Mouse (Mus musculus) hindbrain, embryonic 12.5 days (tissue): ENCODE results near the gene Zswim5. TPM values are rescaled to one million over a fixed set of nuclear protein-coding genes. Genes with fewer than 3 reads are reported as not detected.

Source experiments
- ATAC-seq: fragments of 200-750 bp; cut with Nextera tagmentation; 2 replicates; pipeline ENCODE4 v1.8.0; 2017; ENCODE audit warnings: moderate TSS enrichment; ENCODE audit not compliant: low FRiP score
- H3K27ac ChIP-seq: fragments of 300-500 bp; sonication (generic); 2 replicates; pipeline ENCODE4 v1.5.1; 2016; ENCODE audit warnings: mild to moderate bottlenecking
- H3K27me3 ChIP-seq: fragments of 300-500 bp; sonication (generic); 2 replicates; pipeline ENCODE4 v1.6.1; 2016; ENCODE audit warnings: mild to moderate bottlenecking
- H3K36me3 ChIP-seq: fragments of 300-500 bp; sonication (generic); 2 replicates; pipeline ENCODE4 v1.6.1; 2016; ENCODE audit warnings: mild to moderate bottlenecking
- H3K4me1 ChIP-seq: fragments of 300-500 bp; sonication (generic); 2 replicates; pipeline ENCODE4 v1.6.1; 2016
- H3K4me2 ChIP-seq: fragments of 300-500 bp; sonication (generic); replicated peaks from 2 replicates; pipeline ENCODE4 v1.6.1; 2016; ENCODE audit warnings: mild to moderate bottlenecking
- H3K4me3 ChIP-seq: fragments of 300-500 bp; sonication (generic); 2 replicates; pipeline ENCODE4 v1.5.1; 2016; ENCODE audit warnings: mild to moderate bottlenecking
- H3K9ac ChIP-seq: fragments of 300-500 bp; sonication (generic); 2 replicates; pipeline ENCODE4 v1.6.1; 2016; ENCODE audit warnings: mild to moderate bottlenecking, moderate library complexity
- H3K9me3 ChIP-seq: fragments of 300-500 bp; sonication (generic); replicated peaks from 2 replicates; pipeline ENCODE4 v1.6.1; 2016; ENCODE audit warnings: mild to moderate bottlenecking
- WGBS: fragments of 180-500 bp; shearing (Covaris S2); methylation state at CpG from one replicate; pipeline ENCODE4 v1.1.7; 2016; 5-methylcytosine and 5-hydroxymethylcytosine counted together
- polyA plus RNA-seq: library from polyadenylated mRNA; unstranded; fragments of >200 nt; fragmentation: Nextera tagmentation; extraction: Ambion mirVana; gene quantifications from 2 replicates; pipeline ENCODE4 v1.2.1, GENCODE M21; 2016

Gene Zswim5
- polyA plus RNA-seq, 1 experiment from 2014 or later: 8.5 TPM

GRCm38 (mm10) chr4:116862023-116862422, 15.2 kb upstream of the Zswim5 start:
- H3K27me3 ChIP-seq: no peaks in the 10 kb centered on the region
- no peak overlapping the region; the same call in 1 of the 2 replicates for H3K9ac ChIP-seq
- no peak for ATAC-seq
- no peak overlapping the region for H3K4me3 ChIP-seq
- WGBS: 76% methylated on average over 8 of the region's 8 CpGs
- no peaks in the 10 kb centered on the region for H3K4me1 ChIP-seq
- H3K36me3 ChIP-seq: no peaks in the 10 kb centered on the region
- no peak overlapping the region for H3K4me2 ChIP-seq
- H3K27ac ChIP-seq: no peak overlapping the region
- no peaks in the 10 kb centered on the region for H3K9me3 ChIP-seq

GRCm38 (mm10) chr4:116869898-116870297, 7.3 kb upstream of the Zswim5 start:
- Histone ChIP-seq H3K27me3 (no peaks in the 10 kb centered on the region), H3K4me3 (no peak overlapping the region), H3K9me3 (no peaks in the 10 kb centered on the region), H3K9ac (no peak overlapping the region), H3K27ac (no peak overlapping the region), H3K36me3 (no peaks in the 10 kb centered on the region), H3K4me2 (no peak overlapping the region), H3K4me1 (no peaks in the 10 kb centered on the region)
- no peak for ATAC-seq
- 75% methylated on average over 3 of the region's 3 CpGs for WGBS

- WGBS: 85% methylated on average over 4 of the region's 4 CpGs
- H3K9ac ChIP-seq: no peak overlapping the region
- no peaks in the 10 kb centered on the region for H3K9me3 ChIP-seq
- H3K27ac ChIP-seq: no peak overlapping the region
- H3K27me3 ChIP-seq: no peaks in the 10 kb centered on the region
- H3K4me3 ChIP-seq: no peak overlapping the region
- H3K36me3 ChIP-seq: no peaks in the 10 kb centered on the region
- H3K4me1 ChIP-seq: peaks cover 6% of the 10 kb centered on the region; the same call in 1 of the 2 replicates
- no peak for ATAC-seq
- no peak overlapping the region for H3K4me2 ChIP-seq
Observed at GRCm38 (mm10) chr4:116874595-116874994, 2.6 kb upstream of the Zswim5 start.

- Histone ChIP-seq H3K4me2 (peak overlapping the region; percentile 68), H3K9me3 (no peaks in the 10 kb centered on the region), H3K4me3 (peak overlapping the region; percentile 71), H3K27me3 (no peaks in the 10 kb centered on the region), H3K27ac (peak overlapping the region; percentile 97), H3K9ac (peak overlapping the region; percentile 87), H3K4me1 (peaks cover 8% of the 10 kb centered on the region; the same call in 1 of the 2 replicates), H3K36me3 (no peaks in the 10 kb centered on the region)
- ATAC-seq: peak; percentile 67
- under 1% methylated on average over 15 of the region's 15 CpGs for WGBS
Observed at GRCm38 (mm10) chr4:116876630-116876994, 564 bp upstream of the Zswim5 start.

- under 1% methylated on average over 38 of the region's 57 CpGs for WGBS
- no peak for ATAC-seq
- H3K9me3 ChIP-seq: no peaks in the 10 kb centered on the region
- H3K36me3 ChIP-seq: no peaks in the 10 kb centered on the region
- peak overlapping the region; percentile 68 for H3K4me2 ChIP-seq
- H3K9ac ChIP-seq: peak overlapping the region; percentile 87
- no peaks in the 10 kb centered on the region for H3K27me3 ChIP-seq
- peak overlapping the region; percentile 71 for H3K4me3 ChIP-seq
- H3K27ac ChIP-seq: peak overlapping the region; percentile 97
- peaks cover 8% of the 10 kb centered on the region; the same call in 1 of the 2 replicates for H3K4me1 ChIP-seq
Observed at GRCm38 (mm10) chr4:116877729-116878321, 649 bp downstream of the Zswim5 start.

- Histone ChIP-seq H3K9me3 (no peaks in the 10 kb centered on the region), H3K4me1 (peaks cover 8% of the 10 kb centered on the region; the same call in 1 of the 2 replicates), H3K9ac (peak overlapping the region; percentile 87), H3K27ac (peak overlapping the region; percentile 97), H3K36me3 (no peaks in the 10 kb centered on the region), H3K4me3 (peak overlapping the region; percentile 71), H3K27me3 (no peaks in the 10 kb centered on the region), H3K4me2 (peak overlapping the region; percentile 68)
- no peak for ATAC-seq
- WGBS: 3% methylated on average over 11 of the region's 11 CpGs
Observed at GRCm38 (mm10) chr4:116878491-116878890, 1.3 kb downstream of the Zswim5 start.

GRCm38 (mm10) chr4:116882679-116883078, 5.5 kb downstream of the Zswim5 start:
- H3K4me3 ChIP-seq: no peak overlapping the region
- H3K27me3 ChIP-seq: no peaks in the 10 kb centered on the region
- H3K9ac ChIP-seq: no peak overlapping the region
- H3K9me3 ChIP-seq: no peaks in the 10 kb centered on the region
- no peak overlapping the region for H3K27ac ChIP-seq
- peaks cover 3% of the 10 kb centered on the region; the same call in 1 of the 2 replicates for H3K4me1 ChIP-seq
- H3K4me2 ChIP-seq: no peak overlapping the region
- ATAC-seq: no peak
- no peaks in the 10 kb centered on the region for H3K36me3 ChIP-seq

GRCm38 (mm10) chr4:116894200-116895080, 17.3 kb downstream of the Zswim5 start:
- 81% methylated on average over 4 of the region's 4 CpGs for WGBS
- H3K27ac ChIP-seq: peak overlapping the region; percentile 35; the same call in 1 of the 2 replicates
- H3K9me3 ChIP-seq: no peaks in the 10 kb centered on the region
- H3K36me3 ChIP-seq: no peaks in the 10 kb centered on the region
- H3K27me3 ChIP-seq: no peaks in the 10 kb centered on the region
- no peak overlapping the region for H3K9ac ChIP-seq
- H3K4me1 ChIP-seq: peaks cover 10% of the 10 kb centered on the region
- H3K4me3 ChIP-seq: no peak overlapping the region
- no peak for ATAC-seq
- H3K4me2 ChIP-seq: no peak overlapping the region

- Histone ChIP-seq H3K4me3 (no peak overlapping the region), H3K9ac (no peak overlapping the region), H3K27me3 (no peaks in the 10 kb centered on the region), H3K9me3 (no peaks in the 10 kb centered on the region), H3K27ac (peak overlapping the region; percentile 35; the same call in 1 of the 2 replicates), H3K36me3 (no peaks in the 10 kb centered on the region), H3K4me1 (0 out of 2 replicates have a peak, but pooled peaks cover 5% of the 10 kb centered on the region), H3K4me2 (no peak overlapping the region)
- no peak for ATAC-seq
- WGBS: 37% methylated on average over 4 of the region's 4 CpGs
Observed at GRCm38 (mm10) chr4:116910489-116911181, 33.5 kb downstream of the Zswim5 start.

GRCm38 (mm10) chr4:116911202-116911601, 34.0 kb downstream of the Zswim5 start:
- Histone ChIP-seq H3K4me1 (0 out of 2 replicates have a peak, but pooled peaks cover 5% of the 10 kb centered on the region), H3K36me3 (no peaks in the 10 kb centered on the region), H3K4me2 (no peak overlapping the region), H3K9me3 (no peaks in the 10 kb centered on the region), H3K27ac (peak overlapping the region; percentile 35; the same call in 1 of the 2 replicates), H3K27me3 (no peaks in the 10 kb centered on the region), H3K4me3 (no peak overlapping the region), H3K9ac (no peak overlapping the region)
- no peak for ATAC-seq
- 34% methylated on average over 5 of the region's 5 CpGs for WGBS

- ATAC-seq: no peak
Observed at GRCm38 (mm10) chr4:116913318-116913717, 36.1 kb downstream of the Zswim5 start.

More at GRCm38 (mm10) chr4:116913318-116913717, 36.1 kb downstream of the Zswim5 start:
- H3K4me1 ChIP-seq: 0 out of 2 replicates have a peak, but pooled peaks cover 5% of the 10 kb centered on the region
- H3K9me3 ChIP-seq: no peaks in the 10 kb centered on the region
- H3K27ac ChIP-seq: no peak overlapping the region
- H3K4me3 ChIP-seq: no peak overlapping the region
- 86% methylated on average over 2 of the region's 2 CpGs for WGBS
- H3K4me2 ChIP-seq: no peak overlapping the region
- no peaks in the 10 kb centered on the region for H3K36me3 ChIP-seq
- H3K9ac ChIP-seq: no peak overlapping the region
- no peaks in the 10 kb centered on the region for H3K27me3 ChIP-seq
